Mouse (Mus musculus) liver (tissue): Measurements from ENCODE around the gene Tceal8.
"Not testable (repeated sequence)": the region's sequence is repeated elsewhere in the genome, so short reads cannot be mapped to it uniquely, and the experiment has no call there.

Source experiments
- DNase-seq: peaks from one replicate; pipeline ENCODE4 v3.0.0-alpha.2; 2020; ENCODE audit warnings: mixed read lengths

Tceal8 gene

GRCm38 (mm10) chrX:136172118-136172551 is at the start of gene Tceal8:
Gene Tceal8, minus strand, starts transcription at chrX:136172342.
- DNase-seq: peak; percentile 83

- no peak for DNase-seq
Observed at GRCm38 (mm10) chrX:136216303-136216702, 44.2 kb upstream of the Tceal8 start.

GRCm38 (mm10) chrX:136214729-136215677 is 42.9 kb upstream of the Tceal8 start, which contains the start of the genes Tceal7 and Bex1:
Gene Tceal7, plus strand, starts transcription at chrX:136214779.
Gene Bex1, minus strand, starts transcription at chrX:136215513.
- not testable (repeated sequence) for DNase-seq

- DNase-seq: no peak
Observed at GRCm38 (mm10) chrX:136213396-136213795, 41.3 kb upstream of the Tceal8 start.

- no peak for DNase-seq
Observed at GRCm38 (mm10) chrX:136204406-136204805, 32.3 kb upstream of the Tceal8 start.

- no peak for DNase-seq
Observed at GRCm38 (mm10) chrX:136203664-136204066, 31.5 kb upstream of the Tceal8 start, which contains the start of gene Tceal5. Gene Tceal5, minus strand, starts transcription at chrX:136203876.

GRCm38 (mm10) chrX:136203257-136203656 is 31.1 kb upstream of the Tceal8 start:
- DNase-seq: no peak

- peak; percentile 60 for DNase-seq
Observed at GRCm38 (mm10) chrX:136196873-136197272, 24.7 kb upstream of the Tceal8 start.

GRCm38 (mm10) chrX:136195193-136195944 is 23.2 kb upstream of the Tceal8 start:
- no peak for DNase-seq

GRCm38 (mm10) chrX:136183107-136183506 is 11.0 kb upstream of the Tceal8 start:
- DNase-seq: no peak

GRCm38 (mm10) chrX:136180897-136181553 is 8.9 kb upstream of the Tceal8 start:
- no peak for DNase-seq

- DNase-seq: no peak
Observed at GRCm38 (mm10) chrX:136172786-136173185, 644 bp upstream of the Tceal8 start.

- DNase-seq: peak; percentile 77
Observed at GRCm38 (mm10) chrX:136171189-136172117, 689 bp downstream of the Tceal8 start.

GRCm38 (mm10) chrX:136170625-136171024 is 1.5 kb downstream of the Tceal8 start:
- peak; percentile 48 for DNase-seq

GRCm38 (mm10) chrX:136144195-136144594 is 27.9 kb downstream of the Tceal8 start:
- DNase-seq: no peak

GRCm38 (mm10) chrX:136143711-136144110 is 28.4 kb downstream of the Tceal8 start:
- no peak for DNase-seq

- DNase-seq: no peak
Observed at GRCm38 (mm10) chrX:136141385-136141784, 30.8 kb downstream of the Tceal8 start.

GRCm38 (mm10) chrX:136139640-136140004 is 32.5 kb downstream of the Tceal8 start:
- peak; percentile 42 for DNase-seq

- DNase-seq: not testable (repeated sequence)
Observed at GRCm38 (mm10) chrX:136138827-136139639, 33.1 kb downstream of the Tceal8 start, which contains the start of gene Bex4. Gene Bex4, plus strand, starts transcription at chrX:136138996.

- DNase-seq: peak; percentile 59
Observed at GRCm38 (mm10) chrX:136135559-136135958, 36.6 kb downstream of the Tceal8 start.

GRCm38 (mm10) chrX:136127744-136128064 is 44.4 kb downstream of the Tceal8 start:
- DNase-seq: peak; percentile 69
